Mouse (Mus musculus) bone marrow macrophage, adult 2 months (primary cell): Measurements from ENCODE around the gene Rbm15. TPM values are rescaled to one million over a fixed set of nuclear protein-coding genes. Genes with fewer than 3 reads are reported as not detected.

Source experiments
- H3K27ac ChIP-seq: 2 replicates; pipeline ENCODE4 v1.5.1; 2012; ENCODE audit warnings: low read depth, low read length; ENCODE audit not compliant: insufficient read depth
- H3K4me1 ChIP-seq: 2 replicates; pipeline ENCODE4 v1.6.1; 2012; ENCODE audit warnings: low read length; ENCODE audit not compliant: control insufficient read depth, insufficient read depth
- H3K4me3 ChIP-seq: 2 replicates; pipeline ENCODE4 v1.5.1; 2012; ENCODE audit warnings: mild to moderate bottlenecking, low read length, moderate library complexity; ENCODE audit not compliant: insufficient read depth
- CTCF ChIP-seq: IDR thresholded peaks from 2 replicates; pipeline ENCODE4 v1.5.1; 2012; ENCODE audit warnings: low read depth, mild to moderate bottlenecking, low read length, moderate library complexity
- POLR2A ChIP-seq: IDR thresholded peaks from 2 replicates; pipeline ENCODE4 v1.6.1; 2012; ENCODE audit warnings: mild to moderate bottlenecking, low read depth, low read length, borderline replicate concordance
- polyA plus RNA-seq: library from polyadenylated mRNA; stranded (reverse); fragments of >200 nt; gene quantifications from 2 replicates; pipeline ENCODE4 v1.2.4, GENCODE M21; 2012; ENCODE audit not compliant: missing spikeins, insufficient read depth, insufficient read length

Gene Rbm15
- polyA plus RNA-seq = 16.0 and 16.9 TPM in 2 replicates

- peaks cover 16% of the 10 kb centered on the region for H3K4me1 ChIP-seq
- peak within 1 kb of the TSS; percentile 91 for H3K27ac ChIP-seq
- peak within 1 kb of the TSS; percentile 89 for H3K4me3 ChIP-seq
- TF ChIP-seq CTCF (no peak), POLR2A (peak; percentile 89; the same call in 1 of the 2 replicates)
These were observed at the start of gene Rbm15 for GRCm38 (mm10) chr3:107333381-107334201. Gene Rbm15, minus strand, starts transcription at chr3:107333673.

GRCm38 (mm10) chr3:107379422-107379821, 45.9 kb upstream of the Rbm15 start:
- no peak overlapping the region for H3K4me3 ChIP-seq
- no peak overlapping the region for H3K27ac ChIP-seq
- no peaks in the 10 kb centered on the region for H3K4me1 ChIP-seq
- TF ChIP-seq CTCF = peak; percentile 46; the same call in 1 of the 2 replicates
- no peak for TF ChIP-seq POLR2A

DNA sequence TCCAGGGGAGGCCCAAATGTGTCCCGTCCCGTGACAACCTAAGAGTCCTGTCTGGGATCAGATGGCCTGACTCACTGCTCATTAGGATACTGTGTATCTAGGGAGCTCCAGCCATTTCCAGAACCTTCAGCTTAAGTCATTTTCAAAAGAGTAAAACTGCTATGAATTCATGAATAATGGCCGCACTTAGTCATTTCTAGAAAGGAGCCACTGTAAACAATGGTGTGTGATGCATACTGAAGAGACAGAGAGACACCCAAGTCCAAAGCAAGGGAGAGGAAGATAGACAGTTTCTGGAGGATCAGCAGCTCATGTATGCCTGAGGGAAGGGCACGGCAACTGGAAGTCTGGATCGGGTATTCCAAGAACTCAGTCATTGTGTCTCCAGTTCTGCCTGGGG, 45.2 kb upstream of the Rbm15 start:
- H3K4me1 ChIP-seq = no peaks in the 10 kb centered on the region
- H3K4me3 ChIP-seq = no peak overlapping the region
- TF ChIP-seq POLR2A (no peak), CTCF (no peak)
- no peak overlapping the region for H3K27ac ChIP-seq

GRCm38 (mm10) chr3:107374948-107375664, 41.6 kb upstream of the Rbm15 start:
- Histone ChIP-seq H3K4me1 (no peaks in the 10 kb centered on the region), H3K27ac (no peak overlapping the region), H3K4me3 (no peak overlapping the region)
- no peak for TF ChIP-seq CTCF
- no peak for TF ChIP-seq POLR2A

DNA sequence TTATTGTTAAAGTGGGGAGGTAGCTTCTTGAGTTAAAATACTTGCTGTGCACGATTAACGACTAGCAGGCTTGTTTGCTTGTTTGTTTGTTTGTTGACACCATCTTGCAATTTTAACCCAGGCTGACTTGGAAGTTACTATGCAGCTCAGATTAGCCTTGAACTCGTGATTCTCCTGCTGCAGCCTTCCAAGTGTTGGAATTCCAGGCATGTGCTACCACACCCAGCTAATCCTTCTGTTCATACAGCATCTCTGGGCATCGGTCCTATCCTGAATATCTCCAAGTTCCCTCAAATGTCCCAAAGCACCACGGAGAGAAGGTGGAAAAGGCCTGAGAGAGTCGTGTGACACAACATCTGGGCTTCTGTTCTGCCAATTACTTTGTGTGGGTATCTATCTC, 35.7 kb upstream of the Rbm15 start:
- TF ChIP-seq CTCF (no peak), POLR2A (no peak)
- Histone ChIP-seq H3K4me3 (no peak overlapping the region), H3K4me1 (no peaks in the 10 kb centered on the region), H3K27ac (no peak overlapping the region)

DNA sequence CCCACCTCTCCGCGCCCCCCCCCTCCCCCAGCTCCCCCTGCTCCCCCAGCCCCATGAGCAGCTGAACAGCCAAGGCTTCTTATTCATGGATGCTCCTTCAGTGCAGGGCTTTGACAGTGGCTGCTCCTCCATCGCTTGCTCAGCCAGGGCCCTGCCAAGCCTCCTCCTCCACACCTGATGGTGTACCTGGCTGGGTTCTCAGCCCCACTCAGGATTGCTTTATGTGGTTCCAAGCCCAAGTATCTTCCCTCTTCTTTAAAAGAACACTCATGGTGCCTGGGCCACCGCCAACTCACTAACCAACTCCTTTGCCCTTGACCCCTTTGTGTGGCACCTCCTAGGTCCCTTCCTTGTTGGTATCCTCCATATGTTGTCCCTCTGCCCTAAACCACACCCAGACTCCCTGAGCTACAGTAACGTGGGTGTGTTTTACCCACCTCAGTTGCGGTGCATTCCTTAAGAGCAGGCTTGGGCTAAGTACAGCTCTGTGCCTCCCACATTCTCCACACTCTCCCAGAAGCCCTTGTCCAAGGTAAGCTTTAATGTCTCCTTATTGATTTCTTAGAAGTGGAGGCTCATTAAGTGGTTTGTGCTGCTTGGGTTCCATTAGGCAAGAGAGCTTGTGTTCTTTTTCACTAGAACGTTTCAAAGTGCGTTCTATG, 34.6 kb upstream of the Rbm15 start:
- H3K4me3 ChIP-seq = no peak overlapping the region
- TF ChIP-seq POLR2A (no peak), CTCF (no peak)
- no peak overlapping the region for H3K27ac ChIP-seq
- H3K4me1 ChIP-seq = no peaks in the 10 kb centered on the region

- Histone ChIP-seq H3K4me3 (no peak overlapping the region), H3K4me1 (peaks cover 3% of the 10 kb centered on the region; the same call in 1 of the 2 replicates), H3K27ac (no peak overlapping the region)
- TF ChIP-seq CTCF (no peak), POLR2A (no peak)
These were observed 31.9 kb upstream of the Rbm15 start for GRCm38 (mm10) chr3:107365341-107365740.

- H3K27ac ChIP-seq = no peak overlapping the region
- H3K4me3 ChIP-seq = no peak overlapping the region
- TF ChIP-seq CTCF (no peak), POLR2A (no peak)
- H3K4me1 ChIP-seq = peaks cover 3% of the 10 kb centered on the region; the same call in 1 of the 2 replicates
These were observed 29.9 kb upstream of the Rbm15 start for GRCm38 (mm10) chr3:107363391-107363790.

DNA sequence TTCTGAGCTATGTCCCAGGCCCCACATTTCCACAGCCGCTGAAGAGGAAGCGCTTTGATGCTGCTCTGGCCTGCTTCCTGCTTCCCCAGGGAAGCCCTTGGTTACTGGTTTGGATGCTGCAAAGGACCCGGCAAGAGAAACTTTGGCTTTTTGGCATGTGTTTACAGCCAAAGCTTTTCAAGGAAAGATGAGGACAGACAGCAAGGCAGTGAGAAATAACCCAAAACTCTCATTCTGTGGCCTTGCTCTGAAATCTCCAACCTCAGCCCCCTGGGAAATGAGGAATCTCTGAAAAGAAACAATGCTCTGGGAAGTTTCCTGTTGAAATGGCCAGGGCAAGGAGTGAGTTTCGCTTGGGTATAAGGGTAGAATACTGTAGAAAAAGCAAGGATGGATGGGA, 26.9 kb upstream of the Rbm15 start:
- Histone ChIP-seq H3K27ac (no peak overlapping the region), H3K4me3 (no peak overlapping the region), H3K4me1 (peaks cover 7% of the 10 kb centered on the region)
- no peak for TF ChIP-seq POLR2A
- no peak for TF ChIP-seq CTCF
